Mouse (Mus musculus) ES-Bruce4 (cell line): ENCODE data around the gene Hdac5.

ENCODE experiments used
- EP300 ChIP-seq: IDR thresholded peaks from 2 replicates; pipeline ENCODE4 v1.6.1; 2011; ENCODE audit warnings: low read depth, low read length; ENCODE audit not compliant: insufficient read depth
- POLR2A ChIP-seq: IDR thresholded peaks from one replicate; pipeline ENCODE4 v1.8.1; 2011; ENCODE audit warnings: low read length; ENCODE audit not compliant: insufficient read depth

DNA sequence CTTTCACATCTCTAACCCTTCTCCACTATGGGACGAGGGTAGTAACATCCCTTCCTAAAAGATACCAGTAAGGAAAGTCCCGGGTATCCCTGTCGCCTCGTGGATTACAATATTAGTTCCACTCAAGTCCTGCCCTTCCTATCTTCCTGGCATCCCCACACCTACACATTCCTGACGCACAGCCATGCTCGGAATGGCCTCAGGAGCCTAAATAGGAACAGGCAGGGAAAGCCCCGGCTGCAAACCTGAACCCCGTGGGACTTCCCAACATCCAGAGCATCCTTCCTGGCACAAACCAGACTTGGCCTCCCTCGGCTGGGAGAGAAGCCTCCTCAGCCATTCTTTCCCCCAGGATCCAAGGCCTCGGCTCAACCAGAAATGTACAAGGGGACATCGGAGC lies 14.5 kb downstream of the Hdac5 start:
- TF ChIP-seq EP300 (no peak), POLR2A (no peak)
